Mouse (Mus musculus): ENCODE data around the gene Tut1. TPM values are rescaled to one million over a fixed set of nuclear protein-coding genes. Genes with fewer than 3 reads are reported as not detected.

The Tut1 gene
- total RNA-seq, 1 experiment from 2014 or later = 29.6 TPM

- ATAC-seq (ENCODE audit: extremely low read depth, insufficient number of reproducible peaks, low FRiP score, poor library complexity, severe bottlenecking) = peak; percentile 71
Observed at GRCm38 (mm10) chr19:8976535-8976934, 22.9 kb downstream of the Tut1 start.

DNA sequence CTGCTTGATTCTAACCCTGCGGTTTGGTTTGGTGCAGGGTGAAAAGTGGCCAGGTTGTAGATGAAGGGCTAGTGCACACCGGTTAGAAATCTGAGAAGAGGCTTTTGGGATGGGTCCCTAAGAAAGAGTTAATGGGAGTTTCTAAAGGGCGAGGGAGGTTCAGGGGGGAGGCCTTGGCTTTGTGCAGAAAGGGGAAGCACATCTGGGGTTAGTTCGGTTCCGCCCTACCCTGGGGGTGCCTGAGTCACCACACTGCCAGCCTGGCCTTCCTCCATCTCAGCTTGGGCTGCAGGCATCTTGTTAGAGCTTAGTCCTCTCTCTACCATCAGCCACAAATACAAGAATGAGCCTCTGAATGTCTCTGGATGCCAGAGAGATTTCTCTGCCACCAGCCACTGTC, 27.1 kb downstream of the Tut1 start:
- ATAC-seq (ENCODE audit: extremely low read depth, insufficient number of reproducible peaks, low FRiP score, poor library complexity, severe bottlenecking) = peak; percentile 43

DNA sequence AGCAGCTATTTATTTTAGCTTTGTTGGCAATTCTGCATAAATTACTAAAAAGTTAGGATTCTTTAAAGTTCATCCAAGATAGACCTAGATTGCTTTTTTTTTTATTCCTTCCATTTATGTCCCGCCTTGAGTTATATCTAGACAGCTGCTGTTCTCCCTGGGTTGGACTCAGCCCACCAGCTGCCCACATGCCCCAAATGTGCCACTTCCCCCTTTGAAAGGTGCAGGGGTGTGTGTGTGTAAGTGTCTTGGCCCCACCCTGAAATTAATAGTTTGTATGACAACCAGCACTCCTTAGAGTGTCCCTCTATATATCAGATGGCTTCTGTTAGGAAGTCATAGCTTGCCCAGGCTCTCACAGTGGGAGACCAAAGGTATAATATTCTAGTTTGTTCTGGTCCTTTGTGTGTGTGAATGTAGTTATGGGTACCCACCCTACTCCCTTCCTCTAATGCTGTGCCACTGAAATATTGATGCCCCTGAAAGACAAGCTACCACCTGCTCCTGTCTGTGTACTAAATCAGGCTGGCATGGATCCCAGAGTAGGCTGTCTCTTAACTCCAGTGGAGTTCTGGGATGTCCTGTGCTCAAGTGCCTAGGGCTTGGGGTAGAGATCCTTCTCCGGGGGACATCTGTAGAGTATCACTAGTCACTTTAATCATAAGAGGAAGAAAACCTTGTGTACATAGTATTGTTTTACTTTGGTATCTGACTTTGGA, 28.0 kb downstream of the Tut1 start:
- ATAC-seq (ENCODE audit: extremely low read depth, insufficient number of reproducible peaks, low FRiP score, poor library complexity, severe bottlenecking) = no peak

- no peak for ATAC-seq (ENCODE audit: extremely low read depth, insufficient number of reproducible peaks, low FRiP score, poor library complexity, severe bottlenecking)
Observed at GRCm38 (mm10) chr19:8982303-8983149, 28.9 kb downstream of the Tut1 start.

DNA sequence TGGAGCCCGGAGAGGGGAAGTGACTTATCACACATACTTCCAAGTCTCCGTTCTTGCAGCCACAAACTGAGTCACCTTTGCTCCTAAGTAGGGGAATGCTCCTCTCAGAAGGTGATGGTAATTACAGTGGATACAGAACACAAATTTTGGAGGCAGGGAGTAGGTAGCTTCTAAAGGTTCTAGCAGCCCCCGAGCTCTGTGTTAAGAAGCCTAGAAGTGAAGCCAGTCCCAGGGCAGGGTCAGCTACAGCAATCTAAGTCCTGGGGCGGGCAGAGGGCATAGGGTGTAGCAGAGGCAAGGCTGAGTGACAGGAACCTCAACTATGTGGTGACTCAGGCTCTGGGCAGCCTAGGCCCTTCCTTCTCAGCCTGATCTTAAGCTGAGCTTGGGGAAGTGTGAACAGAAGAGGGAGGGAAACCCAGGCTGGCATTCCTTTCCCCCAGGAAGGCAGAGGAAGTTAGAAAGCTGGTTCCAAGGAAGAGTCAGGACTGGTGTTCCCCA, 29.6 kb downstream of the Tut1 start:
- ATAC-seq (ENCODE audit: extremely low read depth, insufficient number of reproducible peaks, low FRiP score, poor library complexity, severe bottlenecking) = no peak

DNA sequence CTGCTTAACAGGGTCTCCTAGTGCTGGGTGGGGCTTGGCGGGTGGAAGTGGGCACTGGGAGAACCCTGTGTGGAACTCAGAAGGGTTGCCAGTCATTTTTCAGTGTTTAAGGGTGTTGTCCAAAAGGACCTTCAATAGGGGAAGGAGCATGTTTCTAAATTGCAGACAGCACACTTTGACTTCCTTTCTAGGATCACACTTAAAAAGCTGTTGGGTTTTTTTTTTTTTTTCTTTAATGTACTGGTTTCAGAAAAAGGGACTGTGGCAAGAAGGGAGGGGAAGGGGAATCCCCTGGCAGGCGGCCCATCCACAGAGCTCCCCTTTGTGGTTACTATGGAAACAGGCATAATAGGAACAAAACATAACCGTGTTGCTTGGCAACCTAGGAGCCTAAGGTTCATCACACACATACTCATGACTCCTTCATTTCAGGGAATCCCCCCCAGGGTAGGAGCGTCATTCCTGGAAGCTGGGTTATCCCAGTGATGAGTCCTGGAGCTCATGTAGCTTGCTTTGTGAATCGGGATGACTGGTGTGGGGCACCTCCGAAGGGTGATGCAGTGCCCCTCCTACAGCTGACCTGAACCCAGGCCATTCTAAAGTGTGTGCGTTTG, 30.7 kb downstream of the Tut1 start:
- peak; percentile 82 for ATAC-seq (ENCODE audit: extremely low read depth, insufficient number of reproducible peaks, low FRiP score, poor library complexity, severe bottlenecking)

- ATAC-seq (ENCODE audit: extremely low read depth, insufficient number of reproducible peaks, low FRiP score, poor library complexity, severe bottlenecking) = no peak
Observed at GRCm38 (mm10) chr19:8985891-8986290, 32.2 kb downstream of the Tut1 start.

- no peak for ATAC-seq (ENCODE audit: extremely low read depth, insufficient number of reproducible peaks, low FRiP score, poor library complexity, severe bottlenecking)
Observed at GRCm38 (mm10) chr19:8987816-8988215, 34.2 kb downstream of the Tut1 start.

DNA sequence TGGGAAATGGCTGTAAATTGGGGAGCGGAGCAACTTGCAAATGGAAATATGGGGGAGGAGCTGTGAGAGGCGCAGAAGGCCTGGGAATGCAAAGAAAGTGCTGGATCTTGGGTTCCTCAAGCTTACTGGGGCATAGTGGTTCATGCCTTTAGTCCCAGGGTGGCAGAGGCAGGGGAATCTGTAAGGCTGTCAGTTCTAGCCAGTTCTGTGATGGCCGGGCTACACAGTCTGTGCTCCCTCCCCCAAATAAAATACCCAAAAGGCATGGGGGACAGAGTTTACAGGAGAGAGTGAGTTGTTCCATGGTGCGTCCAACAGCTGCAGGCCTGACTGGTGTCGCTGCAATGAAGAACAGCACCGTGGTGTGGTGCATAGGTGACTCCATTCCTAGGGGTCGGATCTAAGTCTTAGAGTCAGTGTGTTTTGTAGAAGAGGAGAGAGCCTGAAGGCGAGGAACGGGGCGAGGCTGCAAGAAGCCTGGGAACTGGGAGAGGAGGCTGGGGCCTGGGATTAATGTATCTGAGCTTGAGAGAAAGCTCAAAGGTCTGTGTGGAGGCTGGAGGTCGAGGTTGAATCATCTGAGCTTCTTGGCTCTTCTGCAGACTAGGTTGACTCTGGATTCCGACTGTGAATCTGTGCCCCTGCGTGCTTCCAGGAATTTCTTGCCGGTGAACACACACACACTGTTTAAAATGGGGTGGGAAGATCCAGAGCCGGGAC, 34.9 kb downstream of the Tut1 start:
- ATAC-seq (ENCODE audit: extremely low read depth, insufficient number of reproducible peaks, low FRiP score, poor library complexity, severe bottlenecking) = no peak

DNA sequence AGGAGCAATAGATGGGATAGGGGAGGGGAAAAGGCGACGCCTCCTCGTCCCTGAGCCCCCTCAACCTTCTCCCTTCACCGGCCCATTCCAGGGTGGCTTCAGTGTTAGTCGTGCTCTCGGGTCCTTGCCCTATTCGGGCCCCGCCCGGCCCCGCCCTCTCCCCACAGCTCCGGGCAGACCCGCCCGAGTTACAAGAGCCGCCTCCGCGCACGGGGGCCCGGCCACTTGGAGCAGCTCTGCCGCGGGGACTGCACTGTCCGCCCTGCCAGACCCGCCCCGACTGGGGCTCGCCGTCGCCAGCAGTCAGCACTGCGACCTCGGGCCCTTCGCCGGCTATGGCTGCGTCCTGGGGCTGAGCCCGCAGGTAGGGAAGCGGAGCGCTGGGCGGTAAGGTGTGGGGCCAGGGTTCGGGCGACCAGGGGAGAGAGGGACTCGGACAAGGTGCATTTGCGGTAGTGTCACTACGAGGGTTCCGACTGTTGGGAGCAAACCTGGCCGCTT, 35.5 kb downstream of the Tut1 start, which contains the start of gene Ahnak:
Gene Ahnak, plus strand, starts transcription at position 219 of the 501 bp plus-strand sequence.
- ATAC-seq (ENCODE audit: extremely low read depth, insufficient number of reproducible peaks, low FRiP score, poor library complexity, severe bottlenecking) = no peak

DNA sequence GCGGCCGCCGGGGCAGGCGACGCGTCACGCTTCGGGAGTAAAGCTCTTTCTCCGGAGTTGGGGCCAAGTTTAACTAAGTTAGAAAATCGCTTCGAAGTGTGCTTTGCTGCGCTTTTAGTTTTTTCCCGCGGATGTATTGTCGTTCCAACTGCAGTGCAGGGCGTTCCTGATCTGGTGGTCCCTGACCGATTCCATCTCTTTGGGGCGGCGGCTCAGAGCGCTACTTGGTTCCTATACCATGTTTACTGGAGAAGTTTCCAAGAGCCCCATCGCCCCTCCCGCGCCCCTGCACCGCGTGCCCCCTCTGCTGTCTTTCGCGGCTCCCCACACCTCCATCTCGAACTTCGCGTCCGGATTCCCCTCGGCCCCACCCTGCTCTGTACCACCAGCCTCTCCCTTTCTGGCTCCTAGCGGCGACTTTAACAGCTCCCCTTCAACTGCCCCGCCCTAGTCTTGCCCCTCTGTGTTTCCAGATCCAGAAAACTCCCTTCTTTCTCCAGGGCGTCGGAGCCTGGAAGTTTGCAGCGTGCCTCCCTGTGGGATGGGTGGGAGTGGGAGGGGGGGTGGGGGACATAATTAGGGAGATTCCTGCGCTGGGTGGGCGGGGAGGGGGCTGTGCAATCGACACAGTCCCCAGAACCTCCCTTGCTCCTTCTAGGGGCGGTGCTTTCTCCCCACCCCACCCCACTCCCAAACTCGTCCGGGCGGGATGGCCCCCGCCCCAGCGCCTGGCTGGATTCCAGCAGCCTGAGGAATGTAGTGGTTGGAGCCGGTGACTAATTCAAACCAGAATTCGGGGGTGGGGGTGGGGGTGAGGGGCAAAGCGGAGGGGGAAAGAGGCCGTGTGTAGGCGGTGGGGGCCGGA, 36.2 kb downstream of the Tut1 start:
- ATAC-seq (ENCODE audit: extremely low read depth, insufficient number of reproducible peaks, low FRiP score, poor library complexity, severe bottlenecking) = peak; percentile 42; the same call in 1 of the 2 replicates

DNA sequence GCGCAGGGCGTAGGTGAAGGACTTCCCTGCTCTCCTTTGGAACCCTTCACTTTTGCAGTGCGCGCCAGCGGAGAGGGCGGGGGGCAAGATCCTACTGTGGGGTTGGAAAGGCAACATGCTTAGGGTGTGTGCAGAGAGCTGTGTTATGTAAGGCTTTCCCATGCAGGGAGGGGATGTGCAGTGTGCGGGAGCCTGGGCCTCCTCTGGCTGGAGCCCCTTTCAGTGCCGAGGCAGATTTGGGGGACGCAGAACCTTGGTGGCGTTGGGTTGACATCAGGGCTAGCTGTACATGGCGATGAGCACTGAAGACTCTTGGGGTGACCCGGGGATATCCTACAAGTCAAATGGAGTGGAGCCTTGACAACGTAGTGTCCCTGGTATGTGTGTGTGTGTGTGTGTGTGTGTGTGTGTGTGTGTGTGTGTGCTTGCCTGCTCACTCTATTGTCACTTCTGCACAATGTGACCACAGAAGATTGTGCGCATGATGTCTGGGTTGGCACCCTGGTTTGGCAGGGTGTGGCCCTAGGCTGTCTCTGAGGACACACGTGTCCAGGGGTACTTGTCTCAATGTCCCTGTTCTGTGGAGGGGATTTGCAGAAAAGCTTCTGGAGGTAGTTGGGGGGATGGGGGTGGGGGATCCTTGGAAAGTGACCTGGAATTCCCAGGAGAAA, 36.9 kb downstream of the Tut1 start:
- no peak for ATAC-seq (ENCODE audit: extremely low read depth, insufficient number of reproducible peaks, low FRiP score, poor library complexity, severe bottlenecking)

DNA sequence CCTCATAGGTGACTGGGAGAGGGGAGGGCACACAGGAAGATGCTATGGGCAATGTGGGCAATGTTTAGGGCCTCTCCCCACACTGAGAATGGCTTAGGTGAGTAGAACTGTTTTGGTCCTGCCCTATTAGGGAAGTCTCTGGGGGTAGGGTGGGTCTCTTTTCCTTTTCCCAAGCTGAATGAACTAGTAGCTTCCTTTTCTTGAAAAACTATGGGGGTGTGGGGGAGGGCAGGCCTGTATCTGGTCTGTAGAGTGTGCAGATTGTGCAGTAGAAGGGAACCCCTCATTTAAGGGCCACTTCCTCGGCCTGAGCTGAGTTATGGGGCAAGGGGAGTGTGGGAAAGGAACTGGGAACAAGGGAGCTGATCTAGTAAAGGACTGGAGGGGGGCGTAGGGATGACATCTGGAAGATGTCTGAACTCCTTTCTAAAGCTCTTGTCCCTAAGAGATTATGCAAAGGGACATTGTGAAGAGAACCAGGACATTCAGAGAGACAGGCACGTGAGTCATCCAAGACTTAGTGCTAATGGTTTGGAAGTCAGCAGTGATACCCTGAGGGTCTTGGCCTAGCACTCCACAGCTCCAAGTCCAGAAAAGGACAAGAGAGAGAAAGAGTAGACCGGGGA, 37.7 kb downstream of the Tut1 start:
- ATAC-seq (ENCODE audit: extremely low read depth, insufficient number of reproducible peaks, low FRiP score, poor library complexity, severe bottlenecking) = no peak

DNA sequence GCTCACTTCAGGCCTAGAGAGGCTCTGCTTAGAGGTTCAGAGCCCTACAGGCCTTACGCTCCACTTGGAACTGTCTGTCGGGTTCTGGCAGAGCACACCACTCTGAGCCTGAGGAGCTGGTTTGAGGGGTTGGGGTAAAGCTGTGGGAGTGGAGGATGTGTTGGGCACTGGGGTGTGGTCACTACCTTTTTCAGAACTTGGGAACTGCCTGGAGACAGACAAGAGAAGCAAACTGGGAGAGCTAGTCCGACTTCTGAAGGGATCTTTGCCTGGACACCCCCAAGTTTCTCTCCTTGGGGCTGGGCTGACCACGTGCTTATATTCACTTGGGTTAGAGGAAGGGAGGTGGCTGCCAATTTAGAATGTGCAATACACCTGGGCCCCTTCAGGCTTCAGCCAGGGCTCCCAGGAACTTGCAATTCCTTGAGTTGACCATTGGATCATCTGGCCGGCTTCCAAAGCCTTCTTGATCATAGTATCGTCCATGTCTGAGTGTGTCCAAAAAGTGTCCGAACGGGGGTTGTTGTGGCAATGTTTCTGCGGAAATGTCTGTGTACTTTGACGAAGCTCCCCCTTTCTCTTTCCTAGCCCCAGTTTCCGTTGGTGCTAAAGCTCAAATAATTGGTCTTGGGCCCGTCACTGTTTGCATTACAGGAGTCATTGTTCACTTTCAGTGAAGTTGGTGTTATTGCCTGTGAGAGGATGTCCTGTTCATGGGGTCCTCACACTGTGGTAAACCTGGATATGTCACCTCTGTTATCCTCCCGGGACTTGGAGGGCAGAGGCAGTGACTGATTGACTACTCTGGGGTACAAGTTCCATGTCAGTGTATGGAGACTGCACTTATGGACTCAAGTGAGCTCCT, 38.5 kb downstream of the Tut1 start:
- no peak for ATAC-seq (ENCODE audit: extremely low read depth, insufficient number of reproducible peaks, low FRiP score, poor library complexity, severe bottlenecking)

GRCm38 (mm10) chr19:8992769-8993624, 39.4 kb downstream of the Tut1 start:
- ATAC-seq (ENCODE audit: extremely low read depth, insufficient number of reproducible peaks, low FRiP score, poor library complexity, severe bottlenecking) = peak; percentile 62

Data from neutrophil, adult 5-6 weeks (primary cell).